Mouse (Mus musculus): ENCODE results near the gene Shc1. TPM values are rescaled to one million over a fixed set of nuclear protein-coding genes. Genes with fewer than 3 reads are reported as not detected.
A peak's percentile ranks its signal among the peaks of the same experiment; 100 is the strongest.

Gene Shc1
- polyA plus RNA-seq, 1 experiment: 29.5 TPM

DNA sequence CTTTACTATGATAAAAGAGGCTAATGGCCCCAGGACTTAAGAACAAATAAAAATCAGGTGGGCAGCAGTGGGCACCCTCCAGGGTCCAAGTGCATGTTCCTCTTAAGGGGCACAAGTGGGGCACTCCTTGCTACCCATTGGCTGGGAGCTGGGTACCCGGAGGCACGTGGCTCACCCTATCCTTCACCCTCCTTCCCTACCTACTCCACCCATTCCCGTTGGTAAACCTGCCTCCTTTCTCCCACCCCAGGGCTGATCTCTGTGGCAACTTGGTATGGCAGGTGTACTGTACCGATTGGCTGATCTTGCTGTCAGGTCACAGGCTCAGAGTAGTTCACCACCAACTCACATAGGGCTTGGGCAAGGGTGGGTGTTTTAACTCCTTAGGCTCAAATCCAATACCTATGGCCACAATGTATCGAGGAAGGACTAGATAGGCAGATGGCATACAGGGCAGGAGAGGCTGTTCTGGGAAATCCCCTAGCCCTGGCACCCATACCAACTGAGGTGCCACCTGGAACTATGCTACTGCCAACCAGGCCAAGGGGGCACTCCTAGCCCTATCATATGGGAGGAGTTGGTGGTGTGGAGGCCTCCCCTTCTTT lies 34.5 kb upstream of the Shc1 start:
- TF ChIP-seq POLR2A (IDR thresholded peaks at IDR 0.05; ENCODE audit: borderline replicate concordance, extremely low read depth, insufficient read depth, insufficient read length, poor library complexity, severe bottlenecking) (no peak), CTCF (IDR thresholded peaks at IDR 0.05; ENCODE audit: borderline replicate concordance, extremely low read depth, insufficient read depth, insufficient read length) (no peak)
- DNase-seq (ENCODE audit: low read depth): no peak

DNA sequence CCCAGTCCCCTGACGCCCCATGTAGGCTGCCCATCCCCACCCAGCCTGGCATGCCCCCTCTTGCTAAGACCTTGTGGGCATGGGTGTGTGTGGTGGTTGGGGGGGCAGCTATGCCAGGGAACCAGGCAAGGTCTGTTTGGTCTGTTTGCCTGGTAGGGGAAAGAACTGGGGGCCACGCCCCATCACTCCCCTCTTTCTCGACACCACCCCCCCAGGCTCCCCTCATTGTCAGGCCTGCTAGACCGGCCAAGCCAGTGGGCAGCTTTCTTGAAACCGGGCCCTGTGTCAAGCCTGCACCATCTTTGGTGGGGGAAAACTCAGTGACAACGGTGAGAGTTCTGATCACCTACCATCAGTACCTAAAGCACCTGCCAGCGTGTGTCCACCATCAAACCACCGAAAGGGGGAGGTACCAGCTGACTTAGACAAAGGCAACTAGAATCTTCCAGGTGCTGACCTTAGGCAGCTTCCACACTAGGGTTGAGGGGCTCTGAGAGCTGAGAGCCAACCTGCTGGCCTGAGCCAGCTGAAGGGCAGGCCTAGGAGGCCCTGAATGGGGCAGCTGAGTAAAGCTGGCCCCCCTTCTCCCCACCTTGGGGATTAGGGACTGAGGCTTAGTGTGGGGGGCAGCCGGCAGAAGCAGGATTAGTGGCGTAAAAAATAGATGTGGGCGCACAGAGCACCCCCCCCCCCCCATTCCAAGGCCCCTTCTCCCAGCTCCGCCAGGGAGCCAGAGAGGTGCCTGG lies 33.7 kb upstream of the Shc1 start:
- no peak for TF ChIP-seq POLR2A (IDR thresholded peaks at IDR 0.05; ENCODE audit: borderline replicate concordance, extremely low read depth, insufficient read depth, insufficient read length, poor library complexity, severe bottlenecking)
- TF ChIP-seq CTCF (IDR thresholded peaks at IDR 0.05; ENCODE audit: borderline replicate concordance, extremely low read depth, insufficient read depth, insufficient read length): no peak
- peak; percentile 14 for DNase-seq (ENCODE audit: low read depth)

DNA sequence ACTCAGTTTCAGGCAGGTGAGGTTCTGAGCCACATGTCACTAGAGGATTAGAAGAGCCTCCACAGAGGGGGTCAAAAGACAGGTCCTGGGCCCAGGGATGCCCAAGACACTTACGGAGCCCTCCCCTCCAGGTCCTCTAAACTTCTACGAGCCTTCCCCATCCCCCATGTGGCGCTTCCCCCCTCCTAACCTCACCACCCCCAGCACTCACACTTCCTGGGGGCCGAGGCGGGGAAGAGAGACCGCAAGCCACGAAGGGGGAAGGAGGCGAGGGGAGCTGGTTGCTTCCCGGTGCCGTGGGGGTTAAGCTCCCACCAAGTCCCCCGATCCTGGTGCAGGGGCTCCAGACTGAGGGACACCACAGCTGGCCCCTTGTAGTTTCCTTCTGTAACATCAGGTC lies 32.8 kb upstream of the Shc1 start:
- DNase-seq (ENCODE audit: low read depth): no peak

DNA sequence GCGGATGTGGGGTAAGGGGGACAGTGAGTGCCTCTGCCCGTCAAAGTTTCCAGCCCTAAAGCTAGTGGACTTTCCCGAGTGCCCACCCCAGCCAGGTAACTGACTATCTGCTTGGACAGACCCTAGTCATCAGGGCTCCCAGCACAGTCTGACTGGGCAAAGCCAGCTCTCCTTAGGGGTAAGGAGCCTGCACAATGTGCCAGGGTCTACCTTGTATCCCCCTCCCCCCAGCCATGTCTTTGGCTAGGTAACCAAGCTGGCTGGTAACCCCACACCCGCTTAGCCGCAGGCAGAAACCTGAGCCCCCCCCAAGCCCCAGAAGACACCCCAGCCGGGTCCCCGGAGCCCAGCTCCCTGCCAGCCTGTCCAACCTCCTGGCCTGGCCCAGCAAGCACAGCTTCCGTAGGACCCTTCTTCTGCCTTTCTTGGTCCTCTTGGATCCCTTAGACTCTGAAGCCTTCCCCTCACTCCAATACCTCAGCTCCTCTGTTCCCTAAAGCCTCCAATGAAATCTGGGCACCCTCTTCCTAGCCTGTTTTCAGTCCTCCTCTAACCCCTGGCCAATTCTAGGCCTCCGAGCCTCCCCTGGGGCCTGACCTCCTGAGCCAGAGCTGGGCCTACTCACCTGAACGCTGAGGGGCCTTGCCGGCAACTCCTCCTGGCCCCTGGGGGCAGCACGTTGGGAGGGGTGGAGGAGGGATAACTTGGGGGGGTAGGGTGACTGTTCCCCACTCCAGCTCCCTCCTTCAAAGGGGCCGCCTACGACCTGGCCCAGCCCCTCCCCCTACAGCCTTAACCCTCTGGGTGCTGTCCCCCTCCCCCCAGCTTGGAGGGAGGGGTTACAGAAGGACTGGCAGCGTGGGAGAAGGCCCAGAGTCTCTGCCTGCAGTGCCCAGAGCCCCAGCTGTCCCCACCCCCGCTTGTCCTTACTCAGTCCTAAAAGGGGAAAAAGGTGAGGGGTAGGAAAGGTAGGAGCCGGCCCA lies 31.5 kb upstream of the Shc1 start:
- no peak for DNase-seq (ENCODE audit: low read depth)
- TF ChIP-seq POLR2A (IDR thresholded peaks at IDR 0.05; ENCODE audit: borderline replicate concordance, extremely low read depth, insufficient read depth, insufficient read length, poor library complexity, severe bottlenecking) (no peak), CTCF (IDR thresholded peaks at IDR 0.05; ENCODE audit: borderline replicate concordance, extremely low read depth, insufficient read depth, insufficient read length) (no peak)

More for the DNA sequence above, 32.8 kb upstream of the Shc1 start:
- TF ChIP-seq POLR2A (IDR thresholded peaks at IDR 0.05; ENCODE audit: borderline replicate concordance, extremely low read depth, insufficient read depth, insufficient read length, poor library complexity, severe bottlenecking): no peak
- TF ChIP-seq CTCF (IDR thresholded peaks at IDR 0.05; ENCODE audit: borderline replicate concordance, extremely low read depth, insufficient read depth, insufficient read length): no peak

DNA sequence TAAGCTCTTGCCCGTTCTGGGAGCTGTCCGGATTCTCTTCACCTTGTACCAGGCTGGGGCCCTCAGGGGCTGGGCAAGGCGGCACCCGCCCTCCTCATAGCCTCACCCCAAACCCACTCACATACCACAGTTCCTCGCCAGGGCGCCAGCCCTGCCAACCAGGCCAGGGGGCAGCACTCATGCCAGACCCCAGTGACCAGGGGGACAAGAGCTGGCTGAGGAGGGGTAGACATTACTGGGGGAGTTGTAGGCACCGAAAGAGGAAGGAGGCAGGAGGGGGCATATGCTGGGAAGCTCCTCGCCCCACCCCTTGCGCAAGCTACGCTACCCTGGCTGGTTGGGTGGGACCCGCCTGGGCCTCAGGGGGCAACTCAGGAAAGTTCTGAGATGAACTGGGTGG lies 30.6 kb upstream of the Shc1 start:
- TF ChIP-seq POLR2A (IDR thresholded peaks at IDR 0.05; ENCODE audit: borderline replicate concordance, extremely low read depth, insufficient read depth, insufficient read length, poor library complexity, severe bottlenecking) (no peak), CTCF (IDR thresholded peaks at IDR 0.05; ENCODE audit: borderline replicate concordance, extremely low read depth, insufficient read depth, insufficient read length) (no peak)
- DNase-seq (ENCODE audit: low read depth): no peak

DNA sequence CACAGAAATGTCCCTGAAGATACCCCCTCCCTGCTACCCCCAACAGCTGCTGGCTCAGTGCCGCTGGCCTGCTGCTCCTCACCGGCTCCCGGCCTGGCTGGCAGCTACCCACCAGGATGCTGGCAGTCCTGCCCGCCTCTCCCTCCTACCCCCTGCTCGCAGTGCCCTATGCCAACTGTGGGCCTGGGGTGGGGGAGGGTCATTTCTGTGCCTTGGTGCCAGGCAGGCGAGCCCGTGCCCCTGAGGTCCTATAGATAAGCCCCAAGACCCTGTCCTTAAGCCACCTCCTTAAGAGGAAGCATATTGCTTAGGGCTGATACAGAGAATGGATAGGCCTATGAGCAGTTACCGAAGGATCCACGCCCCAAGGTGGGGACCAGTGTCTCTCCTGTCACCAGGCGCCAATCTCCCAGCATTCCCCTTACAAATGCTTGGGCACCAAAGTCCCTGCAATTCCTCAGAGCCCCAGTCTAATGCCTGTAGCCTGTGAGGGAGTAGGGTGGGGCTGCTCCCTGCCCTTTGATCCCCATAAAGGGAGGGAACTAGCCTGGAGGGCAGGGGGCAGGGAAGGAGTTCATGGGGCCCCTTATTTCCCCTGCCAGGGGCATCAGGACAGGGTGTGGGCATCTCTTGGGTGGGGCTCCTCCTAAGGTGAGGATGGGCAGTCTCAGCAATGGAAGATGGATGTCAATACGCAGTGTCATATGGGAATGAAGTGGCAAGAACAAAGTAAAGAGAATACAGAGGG lies 29.9 kb upstream of the Shc1 start:
- DNase-seq (ENCODE audit: low read depth): peak; percentile 64
- no peak for TF ChIP-seq CTCF (IDR thresholded peaks at IDR 0.05; ENCODE audit: borderline replicate concordance, extremely low read depth, insufficient read depth, insufficient read length)
- no peak for TF ChIP-seq POLR2A (IDR thresholded peaks at IDR 0.05; ENCODE audit: borderline replicate concordance, extremely low read depth, insufficient read depth, insufficient read length, poor library complexity, severe bottlenecking)

DNA sequence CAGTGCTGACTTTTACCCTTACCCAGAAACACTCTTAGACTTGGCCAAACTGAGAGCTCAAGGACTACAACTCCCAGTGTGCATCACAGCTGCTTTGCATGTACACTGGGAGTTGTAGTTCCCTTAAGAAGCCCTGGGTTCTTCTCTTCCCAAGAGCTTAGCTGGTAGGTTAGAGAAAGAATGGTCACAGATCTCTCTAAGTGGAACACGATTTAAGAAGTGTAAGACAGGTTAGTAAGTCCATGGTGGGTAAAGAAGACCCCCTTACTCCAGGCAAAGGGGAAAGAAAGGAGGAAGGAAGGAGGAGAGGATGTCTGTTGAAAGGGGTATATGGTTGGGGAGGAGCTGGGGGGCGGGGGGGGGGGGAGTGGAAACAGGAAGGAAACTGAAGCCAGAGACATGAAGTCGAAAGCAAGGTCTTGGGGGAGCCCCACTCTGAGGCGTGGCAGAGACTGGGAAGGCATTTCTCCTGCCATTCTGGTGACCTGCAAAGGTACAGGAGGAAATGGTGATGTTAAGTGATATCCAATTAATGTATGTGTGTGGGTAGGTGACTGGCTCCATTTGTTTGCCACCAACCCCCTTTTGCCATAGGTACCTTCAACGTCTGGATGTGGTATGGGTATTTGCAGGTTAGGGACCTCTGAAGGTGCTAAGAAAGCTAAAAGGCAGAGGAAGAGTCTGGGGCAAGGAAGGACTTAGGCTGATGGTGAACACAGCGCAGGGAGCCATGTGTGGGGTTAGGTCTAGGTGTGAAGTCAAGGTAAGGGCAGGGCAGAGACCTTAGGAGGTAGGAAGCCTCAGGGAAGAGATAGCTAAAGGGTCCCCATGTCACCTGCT lies 29.1 kb upstream of the Shc1 start:
- no peak for TF ChIP-seq CTCF (IDR thresholded peaks at IDR 0.05; ENCODE audit: borderline replicate concordance, extremely low read depth, insufficient read depth, insufficient read length)
- no peak for TF ChIP-seq POLR2A (IDR thresholded peaks at IDR 0.05; ENCODE audit: borderline replicate concordance, extremely low read depth, insufficient read depth, insufficient read length, poor library complexity, severe bottlenecking)
- DNase-seq (ENCODE audit: low read depth): peak; percentile 82

DNA sequence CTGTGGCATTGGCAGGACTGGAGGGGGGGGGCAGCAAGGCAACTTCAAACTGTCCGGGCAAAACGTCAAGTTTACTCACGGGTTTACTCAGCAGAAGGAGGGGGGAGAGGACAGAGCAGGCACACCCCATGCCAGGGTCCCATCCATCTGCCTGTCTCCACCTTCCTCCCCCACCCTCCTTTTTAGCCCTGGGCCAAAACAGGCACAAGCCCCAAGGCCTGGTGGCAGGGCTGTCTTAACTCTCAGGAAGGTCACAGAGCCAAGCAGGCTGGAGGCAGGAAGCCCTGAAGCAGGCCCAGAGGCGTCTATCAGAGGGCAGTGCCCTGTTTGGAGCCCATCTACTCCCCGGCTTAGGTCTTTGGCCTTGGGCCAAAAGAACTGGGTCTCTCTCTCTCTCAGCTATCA lies 28.1 kb upstream of the Shc1 start:
- peak; percentile 16 for DNase-seq (ENCODE audit: low read depth)
- no peak for TF ChIP-seq POLR2A (IDR thresholded peaks at IDR 0.05; ENCODE audit: borderline replicate concordance, extremely low read depth, insufficient read depth, insufficient read length, poor library complexity, severe bottlenecking)
- no peak for TF ChIP-seq CTCF (IDR thresholded peaks at IDR 0.05; ENCODE audit: borderline replicate concordance, extremely low read depth, insufficient read depth, insufficient read length)

DNA sequence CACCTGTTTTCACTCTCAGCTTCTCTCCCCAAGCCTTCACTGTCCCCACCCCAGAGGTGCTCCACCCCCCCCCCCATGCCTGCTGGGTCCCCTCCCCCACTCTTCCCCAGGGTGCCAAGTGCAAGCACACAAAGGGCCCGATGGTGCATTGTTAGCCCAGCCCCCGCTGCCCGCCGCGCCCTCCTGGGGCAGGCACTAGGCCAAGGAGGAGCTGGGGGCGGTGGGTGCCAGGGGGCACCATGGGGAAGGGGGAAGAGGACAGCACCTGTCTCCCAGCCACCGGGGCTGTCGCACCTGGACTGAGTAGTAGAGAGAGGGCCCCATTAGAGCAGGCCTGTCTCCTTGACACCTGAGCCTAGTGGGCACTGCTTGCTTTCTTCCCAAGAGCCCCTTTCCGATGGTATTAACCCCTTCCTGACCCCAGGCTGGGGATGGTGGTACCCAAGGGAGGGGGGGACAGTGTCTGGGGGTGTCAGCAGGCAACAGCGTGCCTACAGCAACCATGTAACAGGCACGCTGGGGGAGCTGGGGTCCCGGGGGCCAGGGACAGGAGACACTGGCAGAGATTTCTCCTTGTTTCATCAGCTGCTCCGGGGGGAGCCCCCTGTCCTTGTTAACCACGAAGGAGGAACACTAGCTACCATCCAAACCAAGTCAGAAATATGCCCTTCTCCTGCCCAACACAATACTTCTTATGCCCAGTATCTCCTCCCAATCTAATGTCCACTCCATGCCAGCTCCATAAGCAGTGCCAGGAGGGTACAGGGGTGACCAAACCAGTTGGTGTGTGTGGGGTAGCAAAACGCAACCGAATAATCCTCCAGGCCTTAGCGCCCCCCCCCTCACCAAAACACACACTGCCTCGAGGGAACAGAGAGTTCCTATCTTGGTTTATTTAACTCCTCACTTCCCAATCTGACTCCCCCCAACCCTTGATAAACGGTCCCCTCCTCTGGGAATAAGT lies 27.3 kb upstream of the Shc1 start:
- no peak for DNase-seq (ENCODE audit: low read depth)
- TF ChIP-seq CTCF (IDR thresholded peaks at IDR 0.05; ENCODE audit: borderline replicate concordance, extremely low read depth, insufficient read depth, insufficient read length) (no peak), POLR2A (IDR thresholded peaks at IDR 0.05; ENCODE audit: borderline replicate concordance, extremely low read depth, insufficient read depth, insufficient read length, poor library complexity, severe bottlenecking) (no peak)

Measured in brain, embryonic 14.5 days (tissue).